Mouse (Mus musculus): ENCODE data around the gene Nexn. TPM values are rescaled to one million over a fixed set of nuclear protein-coding genes. Genes with fewer than 3 reads are reported as not detected.

Gene Nexn
- polyA plus RNA-seq, 1 experiment from 2014 or later: 3.9 TPM

- no peak for DNase-seq (ENCODE audit: low spot score)
- H3K9me3 ChIP-seq: no peaks in the 10 kb centered on the region
- no peaks in the 10 kb centered on the region for H3K4me1 ChIP-seq
- H3K27me3 ChIP-seq (replicated peaks; ENCODE audit: low read depth, poor library complexity, severe bottlenecking): no peaks in the 10 kb centered on the region
- peaks cover 100% of the 10 kb centered on the region for H3K36me3 ChIP-seq (replicated peaks)
- H3K4me3 ChIP-seq: no peak overlapping the region
- no peak overlapping the region for H3K27ac ChIP-seq (replicated peaks)
These were observed 41.2 kb downstream of the Nexn start for GRCm38 (mm10) chr3:152224918-152225317.

- Histone ChIP-seq H3K27ac (replicated peaks) (no peak overlapping the region), H3K27me3 (replicated peaks; ENCODE audit: low read depth, poor library complexity, severe bottlenecking) (no peaks in the 10 kb centered on the region), H3K4me3 (peak overlapping the region; percentile 99), H3K36me3 (replicated peaks) (peaks cover 56% of the 10 kb centered on the region), H3K9me3 (no peaks in the 10 kb centered on the region), H3K4me1 (peaks cover 34% of the 10 kb centered on the region)
- DNase-seq (ENCODE audit: low spot score): no peak
- 81% methylated on average over 3 of the region's 3 CpGs for WGBS
These were observed 52.7 kb downstream of the Nexn start for GRCm38 (mm10) chr3:152213416-152213815.

- Histone ChIP-seq H3K27me3 (replicated peaks; ENCODE audit: low read depth, poor library complexity, severe bottlenecking) (no peaks in the 10 kb centered on the region), H3K36me3 (replicated peaks) (peaks cover 54% of the 10 kb centered on the region), H3K4me1 (peaks cover 36% of the 10 kb centered on the region), H3K9me3 (no peaks in the 10 kb centered on the region), H3K27ac (replicated peaks) (peak overlapping the region; percentile 100), H3K4me3 (peak overlapping the region; percentile 99)
- 57% methylated on average over 7 of the region's 7 CpGs for WGBS
- DNase-seq (ENCODE audit: low spot score): no peak
These were observed 54.3 kb downstream of the Nexn start for GRCm38 (mm10) chr3:152211731-152212279.

- H3K9me3 ChIP-seq: no peaks in the 10 kb centered on the region
- peak; percentile 81 for DNase-seq (ENCODE audit: low spot score)
- under 1% methylated on average over 68 of the region's 68 CpGs for WGBS
- H3K27ac ChIP-seq (replicated peaks): peak overlapping the region; percentile 100
- peaks cover 45% of the 10 kb centered on the region for H3K36me3 ChIP-seq (replicated peaks)
- peak overlapping the region; percentile 99 for H3K4me3 ChIP-seq
- H3K27me3 ChIP-seq (replicated peaks; ENCODE audit: low read depth, poor library complexity, severe bottlenecking): no peaks in the 10 kb centered on the region
- peaks cover 36% of the 10 kb centered on the region for H3K4me1 ChIP-seq
These were observed 55.3 kb downstream of the Nexn start for GRCm38 (mm10) chr3:152210728-152211391.

- H3K27ac ChIP-seq (replicated peaks): peak within 1 kb of the TSS; percentile 100
- H3K4me3 ChIP-seq: peak within 1 kb of the TSS; percentile 99
- peaks cover 36% of the 10 kb centered on the region for H3K4me1 ChIP-seq
- under 1% methylated on average over 85 of the region's 85 CpGs for WGBS
- H3K27me3 ChIP-seq (replicated peaks; ENCODE audit: low read depth, poor library complexity, severe bottlenecking): no peaks in the 10 kb centered on the region
- peaks cover 37% of the 10 kb centered on the region for H3K36me3 ChIP-seq (replicated peaks)
- H3K9me3 ChIP-seq: no peaks in the 10 kb centered on the region
- peak; percentile 100 for DNase-seq (ENCODE audit: low spot score)
These were observed 56.0 kb downstream of the Nexn start, which contains the start of the genes Dnajb4 and Fubp1 for GRCm38 (mm10) chr3:152209967-152210634. TSS of gene Dnajb4 (minus strand) at chr3:152210302. TSS of gene Fubp1 (plus strand) at chr3:152210422.

- H3K27me3 ChIP-seq (replicated peaks; ENCODE audit: low read depth, poor library complexity, severe bottlenecking): no peaks in the 10 kb centered on the region
- H3K27ac ChIP-seq (replicated peaks): peak overlapping the region; percentile 100
- H3K9me3 ChIP-seq: no peaks in the 10 kb centered on the region
- DNase-seq (ENCODE audit: low spot score): peak; percentile 72
- peaks cover 30% of the 10 kb centered on the region for H3K36me3 ChIP-seq (replicated peaks)
- peaks cover 36% of the 10 kb centered on the region for H3K4me1 ChIP-seq
- 7% methylated on average over 25 of the region's 25 CpGs for WGBS
- peak overlapping the region; percentile 99 for H3K4me3 ChIP-seq
These were observed 56.8 kb downstream of the Nexn start for GRCm38 (mm10) chr3:152209177-152209966.

GRCm38 (mm10) chr3:152208096-152208885 is 57.9 kb downstream of the Nexn start:
- Histone ChIP-seq H3K4me1 (peaks cover 29% of the 10 kb centered on the region), H3K4me3 (peak overlapping the region; percentile 99), H3K27me3 (replicated peaks; ENCODE audit: low read depth, poor library complexity, severe bottlenecking) (no peaks in the 10 kb centered on the region), H3K36me3 (replicated peaks) (peaks cover 27% of the 10 kb centered on the region), H3K9me3 (no peaks in the 10 kb centered on the region), H3K27ac (replicated peaks) (no peak overlapping the region)
- no peak for DNase-seq (ENCODE audit: low spot score)
- WGBS: 94% methylated on average over 7 of the region's 7 CpGs

- 94% methylated on average over 4 of the region's 4 CpGs for WGBS
- peaks cover 18% of the 10 kb centered on the region for H3K4me1 ChIP-seq
- DNase-seq (ENCODE audit: low spot score): no peak
- H3K27me3 ChIP-seq (replicated peaks; ENCODE audit: low read depth, poor library complexity, severe bottlenecking): no peaks in the 10 kb centered on the region
- H3K4me3 ChIP-seq: no peak overlapping the region
- peaks cover 16% of the 10 kb centered on the region for H3K36me3 ChIP-seq (replicated peaks)
- no peaks in the 10 kb centered on the region for H3K9me3 ChIP-seq
- H3K27ac ChIP-seq (replicated peaks): no peak overlapping the region
These were observed 59.0 kb downstream of the Nexn start for GRCm38 (mm10) chr3:152207156-152207555.

GRCm38 (mm10) chr3:152204577-152204976 is 61.6 kb downstream of the Nexn start:
- Histone ChIP-seq H3K36me3 (replicated peaks) (peaks cover 14% of the 10 kb centered on the region; the same call in 1 of the 2 replicates), H3K4me1 (peaks cover 12% of the 10 kb centered on the region), H3K9me3 (no peaks in the 10 kb centered on the region), H3K27me3 (replicated peaks; ENCODE audit: low read depth, poor library complexity, severe bottlenecking) (no peaks in the 10 kb centered on the region), H3K4me3 (no peak overlapping the region), H3K27ac (replicated peaks) (no peak overlapping the region)
- no peak for DNase-seq (ENCODE audit: low spot score)
- WGBS: 83% methylated on average over 3 of the region's 3 CpGs

- Histone ChIP-seq H3K4me1 (peaks cover 7% of the 10 kb centered on the region), H3K36me3 (replicated peaks) (peaks cover 14% of the 10 kb centered on the region; the same call in 1 of the 2 replicates), H3K27me3 (replicated peaks; ENCODE audit: low read depth, poor library complexity, severe bottlenecking) (no peaks in the 10 kb centered on the region), H3K27ac (replicated peaks) (no peak overlapping the region), H3K4me3 (no peak overlapping the region), H3K9me3 (no peaks in the 10 kb centered on the region)
- WGBS: 68% methylated on average over 3 of the region's 3 CpGs
- no peak for DNase-seq (ENCODE audit: low spot score)
These were observed 62.2 kb downstream of the Nexn start for GRCm38 (mm10) chr3:152203996-152204395.

- 91% methylated on average over 6 of the region's 6 CpGs for WGBS
These were observed 62.7 kb downstream of the Nexn start for GRCm38 (mm10) chr3:152203411-152203810.

GRCm38 (mm10) chr3:152202942-152203341 is 63.2 kb downstream of the Nexn start:
- Histone ChIP-seq H3K9me3 (no peaks in the 10 kb centered on the region), H3K36me3 (replicated peaks) (peaks cover 10% of the 10 kb centered on the region; the same call in 1 of the 2 replicates), H3K27ac (replicated peaks) (no peak overlapping the region), H3K27me3 (replicated peaks; ENCODE audit: low read depth, poor library complexity, severe bottlenecking) (no peaks in the 10 kb centered on the region), H3K4me1 (no peaks in the 10 kb centered on the region), H3K4me3 (no peak overlapping the region)
- no peak for DNase-seq (ENCODE audit: low spot score)

More at GRCm38 (mm10) chr3:152203411-152203810, 62.7 kb downstream of the Nexn start:
- no peak overlapping the region for H3K27ac ChIP-seq (replicated peaks)
- H3K27me3 ChIP-seq (replicated peaks; ENCODE audit: low read depth, poor library complexity, severe bottlenecking): no peaks in the 10 kb centered on the region
- no peaks in the 10 kb centered on the region for H3K9me3 ChIP-seq
- H3K4me3 ChIP-seq: no peak overlapping the region
- peaks cover 14% of the 10 kb centered on the region; the same call in 1 of the 2 replicates for H3K36me3 ChIP-seq (replicated peaks)
- DNase-seq (ENCODE audit: low spot score): no peak
- H3K4me1 ChIP-seq: peaks cover 2% of the 10 kb centered on the region
